Mouse (Mus musculus) neural tube, embryonic 11.5 days (tissue): Measurements from ENCODE around the gene Pou6f1. TPM values are rescaled to one million over a fixed set of nuclear protein-coding genes. Genes with fewer than 3 reads are reported as not detected.
A peak's percentile ranks its signal among the peaks of the same experiment; 100 is the strongest.

Source experiments
- ATAC-seq: fragments of 200-750 bp; cut with Nextera tagmentation; 2 replicates; pipeline ENCODE4 v1.8.0; 2017; ENCODE audit warnings: moderate number of reproducible peaks, mild to moderate bottlenecking, moderate TSS enrichment, moderate library complexity; ENCODE audit not compliant: insufficient read depth, low FRiP score, low TSS enrichment
- DNase-seq: peaks from one replicate; pipeline ENCODE4 v3.0.0-alpha.2; 2015; ENCODE audit warnings: low spot score
- H3K27ac ChIP-seq: fragments of 300-500 bp; sonication (generic); 2 replicates; pipeline ENCODE4 v1.5.1; 2014; ENCODE audit warnings: low read depth, mild to moderate bottlenecking, low read length
- H3K27me3 ChIP-seq: fragments of 300-500 bp; sonication (generic); 2 replicates; pipeline ENCODE4 v1.6.1; 2014; ENCODE audit warnings: mild to moderate bottlenecking, low read length, mixed read lengths; ENCODE audit not compliant: control insufficient read depth, insufficient read depth
- H3K36me3 ChIP-seq: fragments of 300-500 bp; sonication (generic); 2 replicates; pipeline ENCODE4 v1.6.1; 2014; ENCODE audit warnings: mild to moderate bottlenecking, low read length, moderate library complexity, mixed read lengths; ENCODE audit not compliant: control insufficient read depth, insufficient read depth
- H3K4me1 ChIP-seq: fragments of 300-500 bp; sonication (generic); 2 replicates; pipeline ENCODE4 v1.6.1; 2014; ENCODE audit warnings: low read length, mixed read lengths; ENCODE audit not compliant: control insufficient read depth, insufficient read depth
- H3K4me2 ChIP-seq: fragments of 300-500 bp; sonication (generic); 2 replicates; pipeline ENCODE4 v1.6.1; 2014; ENCODE audit warnings: low read depth, mild to moderate bottlenecking, moderate library complexity
- H3K4me3 ChIP-seq: fragments of 300-500 bp; sonication (generic); 2 replicates; pipeline ENCODE4 v1.5.1; 2014; ENCODE audit warnings: low read depth, low read length
- H3K9ac ChIP-seq: fragments of 300-500 bp; sonication (generic); 2 replicates; pipeline ENCODE4 v1.6.1; 2014; ENCODE audit warnings: mild to moderate bottlenecking, low read length
- H3K9me3 ChIP-seq: fragments of 300-500 bp; sonication (generic); 2 replicates; pipeline ENCODE4 v1.6.1; 2016; ENCODE audit warnings: low read length; ENCODE audit not compliant: control insufficient read depth
- WGBS: fragments of 180-500 bp; shearing (Covaris S2); extraction: QIAGEN DNeasy Blood & Tissue Kit; methylation state at CpG from one replicate; pipeline ENCODE4 v1.1.7; 2014; 5-methylcytosine and 5-hydroxymethylcytosine counted together
- polyA plus RNA-seq: library from polyadenylated mRNA; unstranded; fragments of >200 nt; fragmentation: Nextera tagmentation; extraction: Ambion mirVana; gene quantifications from 2 replicates; pipeline ENCODE4 v1.2.1, GENCODE M21; 2014

Pou6f1 gene
- polyA plus RNA-seq, 1 experiment from 2014 or later, result 12.1 TPM

- DNase-seq, result peak; percentile 54
- Histone ChIP-seq H3K36me3 (no peaks in the 10 kb centered on the region), H3K9me3 (no peaks in the 10 kb centered on the region), H3K9ac (peak overlapping the region; percentile 86), H3K27me3 (peaks cover 34% of the 10 kb centered on the region), H3K4me2 (peak overlapping the region; percentile 98), H3K27ac (0 out of 2 replicates have a peak overlapping the region, but pooled peaks have one; percentile 67), H3K4me3 (peak overlapping the region; percentile 76), H3K4me1 (peaks cover 13% of the 10 kb centered on the region; the same call in 1 of the 2 replicates)
- WGBS, result 1% methylated on average over 12 of the region's 12 CpGs
- ATAC-seq, result peak; percentile 8; the same call in 1 of the 2 replicates
These were observed 905 bp downstream of the Pou6f1 start for GRCm38 (mm10) chr15:100598883-100599275.

- no peaks in the 10 kb centered on the region for H3K9me3 ChIP-seq
- H3K4me1 ChIP-seq, result peaks cover 13% of the 10 kb centered on the region; the same call in 1 of the 2 replicates
- no peak for DNase-seq
- ATAC-seq, result no peak
- no peak overlapping the region for H3K27ac ChIP-seq
- H3K4me2 ChIP-seq, result peak overlapping the region; percentile 98
- peaks cover 29% of the 10 kb centered on the region for H3K27me3 ChIP-seq
- peak overlapping the region; percentile 76 for H3K4me3 ChIP-seq
- 17% methylated on average over 9 of the region's 9 CpGs for WGBS
- H3K9ac ChIP-seq, result peak overlapping the region; percentile 86; the same call in 1 of the 2 replicates
- H3K36me3 ChIP-seq, result no peaks in the 10 kb centered on the region
These were observed 1.4 kb downstream of the Pou6f1 start for GRCm38 (mm10) chr15:100598287-100598882.

DNA sequence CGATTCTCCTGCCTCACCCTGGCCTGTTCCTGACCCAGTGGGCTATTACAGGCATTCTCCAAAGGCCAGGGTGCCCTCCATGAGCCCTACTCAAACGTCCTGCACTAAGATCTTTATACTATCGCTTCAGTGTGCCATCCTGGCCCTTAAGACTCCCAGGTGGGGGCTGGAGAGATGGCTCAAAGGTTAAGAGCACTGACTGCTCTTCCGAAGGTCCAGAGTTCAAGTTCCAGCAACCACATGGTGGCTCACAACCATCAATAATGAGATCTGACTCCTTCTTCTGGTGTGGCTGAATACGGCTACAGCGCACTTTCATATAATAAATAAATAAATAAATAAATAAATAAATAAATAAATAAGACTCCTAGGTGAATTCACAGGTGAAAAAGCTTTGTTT, 7.0 kb downstream of the Pou6f1 start:
- H3K9ac ChIP-seq, result no peak overlapping the region
- H3K4me2 ChIP-seq, result no peak overlapping the region
- H3K27ac ChIP-seq, result no peak overlapping the region
- H3K4me1 ChIP-seq, result no peaks in the 10 kb centered on the region
- H3K4me3 ChIP-seq, result no peak overlapping the region
- no peaks in the 10 kb centered on the region for H3K36me3 ChIP-seq
- DNase-seq (no peak), ATAC-seq (no peak)
- H3K9me3 ChIP-seq, result no peaks in the 10 kb centered on the region
- 85% methylated on average over 6 of the region's 6 CpGs for WGBS
- H3K27me3 ChIP-seq, result 0 out of 2 replicates have a peak, but pooled peaks cover 2% of the 10 kb centered on the region

GRCm38 (mm10) chr15:100590436-100590835, 9.3 kb downstream of the Pou6f1 start:
- H3K36me3 ChIP-seq, result peaks cover 3% of the 10 kb centered on the region; the same call in 1 of the 2 replicates
- no peaks in the 10 kb centered on the region for H3K9me3 ChIP-seq
- no peak overlapping the region for H3K4me3 ChIP-seq
- H3K27me3 ChIP-seq, result no peaks in the 10 kb centered on the region
- DNase-seq, result no peak
- 71% methylated on average over 8 of the region's 8 CpGs for WGBS
- ATAC-seq, result no peak
- no peak overlapping the region for H3K9ac ChIP-seq
- H3K4me1 ChIP-seq, result no peaks in the 10 kb centered on the region
- no peak overlapping the region for H3K4me2 ChIP-seq
- no peak overlapping the region for H3K27ac ChIP-seq

GRCm38 (mm10) chr15:100588297-100588696, 11.5 kb downstream of the Pou6f1 start:
- Histone ChIP-seq H3K27ac (no peak overlapping the region), H3K9me3 (no peaks in the 10 kb centered on the region), H3K36me3 (peaks cover 3% of the 10 kb centered on the region; the same call in 1 of the 2 replicates), H3K4me1 (no peaks in the 10 kb centered on the region), H3K27me3 (no peaks in the 10 kb centered on the region), H3K4me2 (no peak overlapping the region), H3K4me3 (no peak overlapping the region), H3K9ac (no peak overlapping the region)
- WGBS, result 77% methylated on average over 6 of the region's 6 CpGs
- DNase-seq (no peak), ATAC-seq (no peak)

DNA sequence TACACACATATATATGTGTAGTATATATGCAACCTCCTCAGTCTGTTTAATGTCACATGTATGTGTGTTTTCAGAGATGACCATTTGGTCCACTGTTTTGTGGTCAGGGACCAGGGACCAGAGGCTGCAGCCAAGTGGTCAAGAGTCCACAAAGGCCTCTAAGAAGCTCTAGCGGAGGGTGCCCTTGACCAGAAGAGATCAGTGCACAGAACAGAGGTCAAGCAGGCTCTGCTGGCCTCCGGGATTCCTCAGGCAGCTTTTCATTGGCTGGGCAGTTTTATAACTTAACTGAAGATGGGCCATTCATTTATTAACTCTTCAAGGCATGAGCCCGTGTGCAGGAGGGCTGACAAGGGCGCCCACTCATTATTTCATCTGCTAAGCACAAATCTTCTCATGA, 12.6 kb downstream of the Pou6f1 start:
- Histone ChIP-seq H3K36me3 (peaks cover 3% of the 10 kb centered on the region; the same call in 1 of the 2 replicates), H3K4me3 (no peak overlapping the region), H3K27me3 (no peaks in the 10 kb centered on the region), H3K27ac (no peak overlapping the region), H3K9me3 (no peaks in the 10 kb centered on the region), H3K4me1 (no peaks in the 10 kb centered on the region), H3K4me2 (no peak overlapping the region), H3K9ac (no peak overlapping the region)
- ATAC-seq (no peak), DNase-seq (no peak)
- WGBS, result 77% methylated on average over 4 of the region's 4 CpGs

GRCm38 (mm10) chr15:100585931-100586330, 13.9 kb downstream of the Pou6f1 start:
- Histone ChIP-seq H3K9me3 (no peaks in the 10 kb centered on the region), H3K4me1 (no peaks in the 10 kb centered on the region), H3K27ac (no peak overlapping the region), H3K4me2 (no peak overlapping the region), H3K27me3 (no peaks in the 10 kb centered on the region), H3K36me3 (peaks cover 3% of the 10 kb centered on the region; the same call in 1 of the 2 replicates), H3K4me3 (no peak overlapping the region), H3K9ac (no peak overlapping the region)
- WGBS, result 93% methylated on average over 16 of the region's 16 CpGs
- ATAC-seq, result no peak
- no peak for DNase-seq

GRCm38 (mm10) chr15:100580108-100580507, 19.7 kb downstream of the Pou6f1 start:
- ATAC-seq, result no peak
- H3K4me1 ChIP-seq, result no peaks in the 10 kb centered on the region
- H3K36me3 ChIP-seq, result no peaks in the 10 kb centered on the region; the same call in 1 of the 2 replicates
- DNase-seq, result no peak
- no peak overlapping the region for H3K27ac ChIP-seq
- H3K4me3 ChIP-seq, result no peak overlapping the region
- 90% methylated on average over 10 of the region's 10 CpGs for WGBS
- H3K27me3 ChIP-seq, result no peaks in the 10 kb centered on the region
- H3K9ac ChIP-seq, result no peak overlapping the region
- no peak overlapping the region for H3K4me2 ChIP-seq
- no peaks in the 10 kb centered on the region for H3K9me3 ChIP-seq

GRCm38 (mm10) chr15:100577972-100578371, 21.8 kb downstream of the Pou6f1 start:
- DNase-seq (no peak), ATAC-seq (no peak)
- Histone ChIP-seq H3K36me3 (no peaks in the 10 kb centered on the region; the same call in 1 of the 2 replicates), H3K27ac (no peak overlapping the region), H3K4me1 (no peaks in the 10 kb centered on the region), H3K4me2 (no peak overlapping the region), H3K9me3 (no peaks in the 10 kb centered on the region), H3K4me3 (no peak overlapping the region), H3K27me3 (no peaks in the 10 kb centered on the region), H3K9ac (no peak overlapping the region)
- WGBS, result 77% methylated on average over 16 of the region's 16 CpGs
